Mouse (Mus musculus) megakaryocyte, adult 5-6 weeks (primary cell): ENCODE data around the gene Col6a5. TPM values are rescaled to one million over a fixed set of nuclear protein-coding genes. Genes with fewer than 3 reads are reported as not detected.
"Not testable (repeated sequence)": the region's sequence is repeated elsewhere in the genome, so short reads cannot be mapped to it uniquely, and the experiment has no call there.

Experiments
- ATAC-seq: 2 replicates; pipeline ENCODE4 v1.8.0; 2016; ENCODE audit warnings: mild to moderate bottlenecking, inconsistent platforms; ENCODE audit not compliant: poor library complexity, severe bottlenecking
- total RNA-seq, 2 experiments: library from RNA; stranded (forward) in 1 of 2; stranded (reverse) in 1 of 2; fragments of 153-499, 151-499 nt in 1 of 2; fragments of 221-1000, 200-1000 nt in 1 of 2; gene quantifications; 2 replicates each; pipeline versions ENCODE4 v1.2.3 to v1.2.4; 2015 to 2017

Gene Col6a5
- total RNA-seq, 2 experiments from 2014 or later = not detected

GRCm38 (mm10) chr9:105910166-105910565, 50.3 kb downstream of the Col6a5 start:
- ATAC-seq = no peak

GRCm38 (mm10) chr9:105909352-105909751, 51.1 kb downstream of the Col6a5 start:
- ATAC-seq = no peak

GRCm38 (mm10) chr9:105907411-105907810, 53.0 kb downstream of the Col6a5 start:
- ATAC-seq = no peak

- ATAC-seq = no peak
Measured at GRCm38 (mm10) chr9:105887521-105887920, 72.9 kb downstream of the Col6a5 start.

- ATAC-seq = no peak
Measured at GRCm38 (mm10) chr9:105884656-105885430, 75.6 kb downstream of the Col6a5 start.

GRCm38 (mm10) chr9:105880743-105881142, 79.7 kb downstream of the Col6a5 start:
- ATAC-seq = no peak

- no peak for ATAC-seq
Measured at GRCm38 (mm10) chr9:105878365-105879108, 81.9 kb downstream of the Col6a5 start.

GRCm38 (mm10) chr9:105876124-105876523, 84.3 kb downstream of the Col6a5 start:
- ATAC-seq = no peak

GRCm38 (mm10) chr9:105871643-105872042, 88.8 kb downstream of the Col6a5 start:
- ATAC-seq = no peak

- peak; percentile 70 for ATAC-seq
Measured at GRCm38 (mm10) chr9:105857773-105858172, 102.7 kb downstream of the Col6a5 start.

- no peak for ATAC-seq
Measured at GRCm38 (mm10) chr9:105852778-105853065, 107.7 kb downstream of the Col6a5 start.

- no peak for ATAC-seq
Measured at GRCm38 (mm10) chr9:105852015-105852777, 108.2 kb downstream of the Col6a5 start.

GRCm38 (mm10) chr9:105851011-105851410, 109.4 kb downstream of the Col6a5 start:
- ATAC-seq = no peak

GRCm38 (mm10) chr9:105848396-105848795, 112.0 kb downstream of the Col6a5 start:
- no peak for ATAC-seq

GRCm38 (mm10) chr9:105847261-105847660, 113.2 kb downstream of the Col6a5 start:
- no peak for ATAC-seq

GRCm38 (mm10) chr9:105841386-105841785, 119.1 kb downstream of the Col6a5 start:
- ATAC-seq = not testable (repeated sequence)

GRCm38 (mm10) chr9:105839147-105839515, 121.3 kb downstream of the Col6a5 start:
- ATAC-seq = no peak

GRCm38 (mm10) chr9:105838396-105839146, 121.9 kb downstream of the Col6a5 start:
- no peak for ATAC-seq

GRCm38 (mm10) chr9:105835587-105835986, 124.9 kb downstream of the Col6a5 start:
- no peak for ATAC-seq

- no peak for ATAC-seq
Measured at GRCm38 (mm10) chr9:105834799-105835198, 125.6 kb downstream of the Col6a5 start.

GRCm38 (mm10) chr9:105831291-105831690, 129.2 kb downstream of the Col6a5 start:
- no peak for ATAC-seq
